Mouse (Mus musculus): ENCODE data around the gene Gsg1.

GRCm38 (mm10) chr6:135268392-135268791, 14.2 kb upstream of the Gsg1 start:
- TF ChIP-seq CTCF (IDR thresholded peaks at IDR 0.05; ENCODE audit: extremely low read depth, insufficient read length, insufficient replicate concordance, low read depth, low read length) (no peak), POLR2A (IDR thresholded peaks at IDR 0.05; ENCODE audit: low read depth, low read length) (no peak)
